Mouse (Mus musculus) ES-CJ7 (cell line): ENCODE results near the gene Gm3543.
"Not testable (repeated sequence)": the region's sequence is repeated elsewhere in the genome, so short reads cannot be mapped to it uniquely, and the experiment has no call there.

Source experiments
- DNase-seq: peaks from one replicate; pipeline ENCODE4 v3.0.0; 2011; ENCODE audit warnings: low read depth, low spot score

Gene Gm3543

GRCm38 (mm10) chr14:41983225-41983624 lies at the start of gene Gm3543:
Gene Gm3543, minus strand, starts transcription at chr14:41983325.
- DNase-seq, result not testable (repeated sequence)

GRCm38 (mm10) chr14:41968596-41968995 lies 14.5 kb downstream of the Gm3543 start:
- DNase-seq, result not testable (repeated sequence)

- not testable (repeated sequence) for DNase-seq
These were observed 15.3 kb downstream of the Gm3543 start, which contains the start of gene Gm6401 for GRCm38 (mm10) chr14:41967827-41968226. Gene Gm6401, minus strand, starts transcription at chr14:41967927.

- DNase-seq, result not testable (repeated sequence)
These were observed 19.0 kb downstream of the Gm3543 start for GRCm38 (mm10) chr14:41964095-41964494.

- not testable (repeated sequence) for DNase-seq
These were observed 39.4 kb downstream of the Gm3543 start, which contains the start of gene 1700024B05Rik for GRCm38 (mm10) chr14:41943695-41944094. Gene 1700024B05Rik, plus strand, starts transcription at chr14:41943995.
